Mouse (Mus musculus) forebrain, embryonic 10.5 days (tissue): ENCODE measurements around the gene Sall2. TPM values are rescaled to one million over a fixed set of nuclear protein-coding genes. Genes with fewer than 3 reads are reported as not detected.

ENCODE experiments used
- DNase-seq: peaks from one replicate; pipeline ENCODE4 v3.0.0-alpha.2; 2017; ENCODE audit warnings: low spot score; ENCODE audit errors: extremely low spot score
- H3K27ac ChIP-seq: fragments of 300-500 bp; sonication (generic); 2 replicates; pipeline ENCODE4 v1.5.1; 2016; ENCODE audit warnings: mild to moderate bottlenecking
- H3K27me3 ChIP-seq: fragments of 300-500 bp; sonication (generic); 2 replicates; pipeline ENCODE4 v1.6.1; 2016; ENCODE audit warnings: mild to moderate bottlenecking; ENCODE audit not compliant: poor library complexity, severe bottlenecking
- H3K36me3 ChIP-seq: fragments of 300-500 bp; sonication (generic); replicated peaks from 2 replicates; pipeline ENCODE4 v1.6.1; 2016; ENCODE audit warnings: mild to moderate bottlenecking, moderate library complexity
- H3K4me1 ChIP-seq: fragments of 300-500 bp; sonication (generic); 2 replicates; pipeline ENCODE4 v1.6.1; 2016
- H3K4me3 ChIP-seq: fragments of 300-500 bp; sonication (generic); 2 replicates; pipeline ENCODE4 v1.5.1; 2016; ENCODE audit warnings: mild to moderate bottlenecking, moderate library complexity
- H3K9me3 ChIP-seq: fragments of 300-500 bp; sonication (generic); 2 replicates; pipeline ENCODE4 v1.6.1; 2016; ENCODE audit warnings: mild to moderate bottlenecking, moderate library complexity
- WGBS: fragments of 180-500 bp; shearing (Covaris S2); methylation state at CpG from one replicate; pipeline ENCODE4 v1.1.7; 2016; 5-methylcytosine and 5-hydroxymethylcytosine counted together
- polyA plus RNA-seq: library from polyadenylated mRNA; unstranded; fragments of >200 nt; fragmentation: Nextera tagmentation; extraction: Ambion mirVana; gene quantifications from 2 replicates; pipeline ENCODE4 v1.2.1, GENCODE M21; 2016

Sall2 gene
- polyA plus RNA-seq, 1 experiment from 2014 or later: 73.2 TPM

DNA sequence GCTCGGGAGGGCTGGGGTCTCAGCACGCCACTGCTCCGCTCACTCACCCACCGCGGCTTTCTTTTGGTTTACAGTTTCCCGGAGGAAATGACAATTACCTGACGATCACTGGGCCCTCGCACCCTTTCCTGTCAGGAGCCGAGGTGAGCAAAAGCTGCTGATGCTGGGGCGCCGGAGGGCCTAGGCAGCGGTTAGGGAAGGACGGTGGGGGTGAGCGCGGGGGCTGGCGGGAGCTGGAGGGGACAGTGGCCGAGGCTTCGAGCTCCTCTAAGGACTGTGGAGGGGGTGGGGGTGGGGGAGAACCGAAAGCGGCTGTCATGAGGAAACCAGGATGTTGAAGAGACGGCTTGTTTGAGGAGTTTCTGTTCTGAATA lies 48.8 kb downstream of the Sall2 start:
- peak overlapping the region; percentile 89 for H3K4me3 ChIP-seq
- H3K27me3 ChIP-seq: no peaks in the 10 kb centered on the region
- H3K27ac ChIP-seq: peak overlapping the region; percentile 87
- 2% methylated on average over 21 of the region's 21 CpGs for WGBS
- no peaks in the 10 kb centered on the region for H3K9me3 ChIP-seq
- no peak for DNase-seq
- peaks cover 22% of the 10 kb centered on the region for H3K36me3 ChIP-seq
- peaks cover 17% of the 10 kb centered on the region for H3K4me1 ChIP-seq

DNA sequence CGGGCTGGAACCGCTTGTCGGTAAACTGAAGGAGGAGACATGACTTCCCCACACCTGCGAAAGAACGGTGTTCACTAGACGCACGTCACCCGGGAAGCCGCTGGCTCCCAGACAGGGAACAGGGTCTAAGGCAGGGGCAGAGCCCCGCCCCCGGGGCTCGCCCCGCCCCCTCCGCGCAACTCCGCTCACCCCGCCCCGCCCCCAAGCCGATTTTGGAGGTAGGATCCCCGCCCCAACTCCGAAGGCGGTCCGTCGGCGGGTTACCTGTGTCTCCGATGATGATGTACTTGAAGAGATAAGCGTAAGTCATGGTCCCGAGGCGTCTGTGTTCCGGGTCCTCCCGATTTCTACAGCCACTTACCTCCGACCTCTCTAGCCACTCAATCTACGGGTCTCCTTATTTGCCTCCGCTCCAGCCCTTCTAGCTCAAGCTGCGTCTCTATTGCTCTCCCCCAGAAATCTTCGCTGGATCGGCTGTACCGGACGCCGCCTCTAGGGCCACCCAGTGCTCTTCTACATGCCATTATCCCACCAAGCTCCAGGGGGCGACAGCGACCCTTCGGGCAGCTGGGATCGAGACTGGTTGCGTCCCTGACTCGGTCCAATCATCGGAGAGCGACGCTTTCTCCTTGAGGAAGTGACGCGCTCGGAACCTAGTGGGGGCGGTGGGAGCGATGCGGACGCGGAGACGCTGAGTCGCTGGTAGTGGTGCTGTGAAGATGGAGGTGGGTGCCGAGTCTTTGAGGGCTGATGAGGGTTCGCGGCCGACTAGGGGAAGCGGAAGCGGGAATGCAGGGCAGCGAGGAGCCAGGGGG lies 49.4 kb downstream of the Sall2 start, which contains the start of the genes Tox4 and Rab2b:
Tox4 (plus strand) TSS at position 215 of the 815 bp plus-strand sequence.
Rab2b (minus strand) TSS at position 614 of the 815 bp plus-strand sequence.
- Histone ChIP-seq H3K27ac (peak within 1 kb of the TSS; percentile 87), H3K36me3 (peaks cover 21% of the 10 kb centered on the region), H3K9me3 (no peaks in the 10 kb centered on the region), H3K4me1 (peaks cover 17% of the 10 kb centered on the region), H3K27me3 (no peaks in the 10 kb centered on the region), H3K4me3 (peak within 1 kb of the TSS; percentile 89)
- DNase-seq: peak; percentile 99
- under 1% methylated on average over 66 of the region's 66 CpGs for WGBS

DNA sequence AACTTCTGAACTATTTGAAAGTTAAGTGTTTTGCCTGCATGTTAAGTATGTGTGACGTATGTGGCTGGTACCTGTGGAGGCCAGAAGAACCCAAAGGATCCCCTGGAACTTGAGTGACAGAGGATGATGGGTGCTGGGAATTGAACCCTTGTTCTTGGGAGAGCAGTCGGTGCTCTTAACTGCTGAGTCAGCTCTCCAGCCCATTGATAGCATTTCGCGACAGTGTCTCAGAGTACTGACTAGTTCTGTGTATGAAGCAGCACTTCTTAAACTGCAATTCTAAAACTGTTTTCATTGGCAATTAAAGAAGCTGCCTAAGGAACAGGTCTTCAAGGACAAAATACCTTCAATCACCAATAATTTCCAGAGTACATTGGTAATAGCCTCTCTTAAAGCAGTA lies 51.4 kb downstream of the Sall2 start:
- Histone ChIP-seq H3K27ac (no peak overlapping the region), H3K4me3 (no peak overlapping the region), H3K4me1 (peaks cover 17% of the 10 kb centered on the region), H3K27me3 (no peaks in the 10 kb centered on the region), H3K36me3 (peaks cover 28% of the 10 kb centered on the region), H3K9me3 (no peaks in the 10 kb centered on the region)
- 93% methylated on average over 4 of the region's 4 CpGs for WGBS
- DNase-seq: no peak

DNA sequence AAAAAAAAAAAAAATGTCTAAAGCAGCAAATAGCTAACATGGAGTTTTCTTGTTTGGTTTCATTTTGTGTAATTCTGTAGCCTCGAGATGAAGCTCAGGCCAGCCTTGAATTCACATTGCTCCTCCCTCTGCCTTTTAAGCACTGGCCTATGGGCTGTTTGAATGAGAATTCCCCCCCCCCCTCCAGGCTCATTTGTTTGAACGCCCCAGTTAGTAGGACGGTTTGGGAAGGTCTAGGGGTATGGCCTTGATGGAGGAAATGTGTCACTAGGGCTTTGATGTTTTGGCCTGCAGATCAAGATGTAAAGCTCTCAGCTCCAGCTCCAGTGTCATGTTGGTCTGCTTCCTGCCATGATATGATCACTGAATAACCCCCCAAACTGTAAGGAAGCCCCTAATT lies 55.8 kb downstream of the Sall2 start:
- DNase-seq: no peak
- H3K4me1 ChIP-seq: no peaks in the 10 kb centered on the region
- 76% methylated on average over 3 of the region's 3 CpGs for WGBS
- H3K9me3 ChIP-seq: no peaks in the 10 kb centered on the region
- H3K36me3 ChIP-seq: peaks cover 42% of the 10 kb centered on the region
- H3K27me3 ChIP-seq: no peaks in the 10 kb centered on the region
- no peak overlapping the region for H3K27ac ChIP-seq
- no peak overlapping the region for H3K4me3 ChIP-seq

Other genes with a start within 250 kb of the Sall2 start
- 894 and 948 TPM in 2 replicates for gene Hnrnpc, start 224.7 kb downstream of the Sall2 start, polyA plus RNA-seq
- 130 and 134 TPM in 2 replicates for gene Rpgrip1, start 218.1 kb downstream of the Sall2 start, polyA plus RNA-seq
- 99.4 and 104 TPM in 2 replicates for gene Supt16, start 131.3 kb downstream of the Sall2 start, polyA plus RNA-seq
- 46.5 and 46.7 TPM in 2 replicates for gene Chd8, start 71.0 kb downstream of the Sall2 start, polyA plus RNA-seq
- 53.4 and 56.6 TPM in 2 replicates for gene Tox4, start 49.6 kb downstream of the Sall2 start, polyA plus RNA-seq
- 22.5 and 24.0 TPM in 2 replicates for gene Rab2b, start 49.2 kb downstream of the Sall2 start, polyA plus RNA-seq
- gene Mettl3, start 23.6 kb downstream of the Sall2 start, polyA plus RNA-seq: 64.4 and 69.9 TPM in 2 replicates
- gene Olfr1513, start 27.6 kb upstream of the Sall2 start, polyA plus RNA-seq: not detected in 2 replicates
- gene Olfr1512, start 50.4 kb upstream of the Sall2 start, polyA plus RNA-seq: 0.15 TPM in 1 of 2 replicates, not detected in the other
- gene Olfr1511, start 68.6 kb upstream of the Sall2 start, polyA plus RNA-seq: 0.14 and 0.19 TPM in 2 replicates
- gene Olfr1510, start 85.6 kb upstream of the Sall2 start, polyA plus RNA-seq: not detected in 2 replicates
- not detected in 2 replicates for gene Olfr1509, start 114.2 kb upstream of the Sall2 start, polyA plus RNA-seq
- not detected in 2 replicates for gene Olfr1508, start 138.7 kb upstream of the Sall2 start, polyA plus RNA-seq
- not detected in 2 replicates for gene Olfr1507, start 167.0 kb upstream of the Sall2 start, polyA plus RNA-seq